Mouse (Mus musculus): Measurements from ENCODE around the gene Slmap. TPM values are rescaled to one million over a fixed set of nuclear protein-coding genes. Genes with fewer than 3 reads are reported as not detected.
"Not testable (repeated sequence)": the region's sequence is repeated elsewhere in the genome, so short reads cannot be mapped to it uniquely, and the experiment has no call there.

The Slmap gene
- polyA plus RNA-seq, 1 experiment from 2014 or later: 20.2 TPM

- 54% methylated on average over 2 of the region's 2 CpGs for WGBS (ENCODE audit: insufficient replicate concordance)
- H3K36me3 ChIP-seq: peaks cover 87% of the 10 kb centered on the region
- H3K9me3 ChIP-seq (replicated peaks): no peaks in the 10 kb centered on the region
- no peak overlapping the region for H3K4me2 ChIP-seq
- no peak for ATAC-seq
- no peaks in the 10 kb centered on the region for H3K4me1 ChIP-seq
- H3K27ac ChIP-seq: no peak overlapping the region
- no peaks in the 10 kb centered on the region for H3K27me3 ChIP-seq (replicated peaks)
- H3K4me3 ChIP-seq: no peak overlapping the region
- H3K9ac ChIP-seq: no peak overlapping the region
Observed at GRCm38 (mm10) chr14:26420231-26420630, 114.5 kb downstream of the Slmap start.

DNA sequence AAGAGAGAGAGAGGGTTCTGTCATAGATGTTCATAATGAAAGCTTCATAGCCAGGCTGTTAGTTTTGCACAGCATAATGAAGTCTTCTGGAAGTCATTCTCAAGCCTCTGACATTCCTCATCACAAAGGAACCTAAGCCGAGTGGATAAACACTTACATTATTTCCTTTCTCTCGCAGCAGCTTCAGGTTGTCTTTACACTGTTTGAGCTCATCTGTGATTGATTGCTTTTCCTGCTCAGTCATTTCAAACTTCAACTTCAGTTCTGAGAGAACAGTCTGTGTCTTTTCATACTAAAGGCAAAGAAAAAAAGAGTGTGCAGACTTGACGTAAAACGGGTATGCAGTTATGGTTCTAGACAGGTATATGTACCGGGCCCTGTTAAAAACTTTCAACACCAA lies 116.8 kb downstream of the Slmap start:
- H3K27me3 ChIP-seq (replicated peaks): no peaks in the 10 kb centered on the region
- H3K9me3 ChIP-seq (replicated peaks): no peaks in the 10 kb centered on the region
- H3K27ac ChIP-seq: no peak overlapping the region
- 79% methylated on average over 5 of the region's 5 CpGs for WGBS (ENCODE audit: insufficient replicate concordance)
- H3K4me1 ChIP-seq: no peaks in the 10 kb centered on the region
- no peak overlapping the region for H3K4me3 ChIP-seq
- peaks cover 77% of the 10 kb centered on the region for H3K36me3 ChIP-seq
- no peak for ATAC-seq
- no peak overlapping the region for H3K4me2 ChIP-seq
- no peak overlapping the region for H3K9ac ChIP-seq

DNA sequence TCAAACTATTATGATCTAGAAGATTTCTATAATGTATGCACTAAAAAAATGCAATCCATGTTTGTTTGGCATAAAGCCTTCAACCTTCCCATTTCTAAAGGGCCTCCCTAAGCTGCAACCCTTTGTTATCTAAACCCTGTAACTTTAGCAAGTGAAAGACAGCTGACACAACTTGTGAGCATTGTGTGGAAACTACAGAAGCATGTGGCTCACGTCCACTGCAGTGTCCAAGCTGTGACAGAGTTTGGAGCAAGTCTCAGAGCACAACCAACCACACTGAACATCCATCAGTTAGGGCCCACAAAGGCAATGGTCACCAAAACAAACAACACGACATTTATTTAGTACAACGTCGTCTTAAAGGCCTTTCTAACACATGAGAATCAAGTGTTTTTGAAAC lies 117.6 kb downstream of the Slmap start:
- Histone ChIP-seq H3K9ac (no peak overlapping the region), H3K27me3 (replicated peaks) (no peaks in the 10 kb centered on the region), H3K4me1 (no peaks in the 10 kb centered on the region), H3K36me3 (peaks cover 68% of the 10 kb centered on the region), H3K4me2 (no peak overlapping the region), H3K27ac (no peak overlapping the region), H3K4me3 (no peak overlapping the region), H3K9me3 (replicated peaks) (no peaks in the 10 kb centered on the region)
- no peak for ATAC-seq
- 69% methylated on average over 4 of the region's 4 CpGs for WGBS (ENCODE audit: insufficient replicate concordance)

DNA sequence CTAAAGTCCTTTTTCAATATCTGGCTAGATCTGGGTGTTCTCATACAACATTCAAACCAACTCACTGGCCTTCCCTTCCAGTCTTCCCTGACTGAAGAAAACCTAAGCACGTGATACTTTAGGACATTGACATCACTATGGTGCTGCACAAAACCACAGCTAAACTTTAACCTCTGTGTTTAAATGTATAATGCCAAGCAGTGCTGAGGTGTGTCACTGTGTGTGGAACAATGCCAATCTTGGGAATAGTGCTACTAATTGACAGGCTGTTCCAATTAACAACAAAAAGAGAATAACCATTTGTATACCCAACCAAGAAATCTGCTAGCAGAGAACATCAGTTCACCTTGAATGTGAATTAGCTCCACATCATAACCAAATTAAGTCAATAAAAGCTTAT lies 121.2 kb downstream of the Slmap start:
- WGBS (ENCODE audit: insufficient replicate concordance): 82% methylated on average over 1 of the region's 1 CpGs
- Histone ChIP-seq H3K27me3 (replicated peaks) (no peaks in the 10 kb centered on the region), H3K27ac (no peak overlapping the region), H3K4me2 (no peak overlapping the region), H3K36me3 (peaks cover 40% of the 10 kb centered on the region), H3K9me3 (replicated peaks) (no peaks in the 10 kb centered on the region), H3K9ac (no peak overlapping the region), H3K4me3 (no peak overlapping the region), H3K4me1 (no peaks in the 10 kb centered on the region)
- no peak for ATAC-seq

DNA sequence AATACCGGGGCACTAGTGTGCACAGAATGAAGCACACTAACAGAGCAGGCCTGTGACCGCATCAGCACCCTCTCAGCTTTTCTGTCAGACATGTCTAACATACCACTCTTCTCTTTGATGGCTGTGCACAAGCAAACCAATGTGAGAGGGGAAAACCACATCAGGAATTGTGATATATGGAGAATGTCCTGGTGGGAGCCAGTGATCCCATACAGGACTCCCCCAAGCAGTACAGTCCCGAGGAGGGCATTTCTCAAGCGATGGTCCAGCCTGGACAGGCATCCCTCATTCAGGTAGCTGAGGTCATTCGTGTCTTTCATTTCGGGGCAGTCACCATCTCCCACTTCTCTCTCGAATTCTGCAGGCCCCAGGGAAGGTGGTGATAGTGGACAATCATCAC lies 128.0 kb downstream of the Slmap start:
- Histone ChIP-seq H3K36me3 (no peaks in the 10 kb centered on the region), H3K9ac (no peak overlapping the region), H3K4me3 (no peak overlapping the region), H3K9me3 (replicated peaks) (no peaks in the 10 kb centered on the region), H3K4me1 (no peaks in the 10 kb centered on the region), H3K4me2 (no peak overlapping the region), H3K27me3 (replicated peaks) (no peaks in the 10 kb centered on the region), H3K27ac (no peak overlapping the region)
- 87% methylated on average over 7 of the region's 7 CpGs for WGBS (ENCODE audit: insufficient replicate concordance)
- ATAC-seq: no peak

GRCm38 (mm10) chr14:26398508-26399160 lies 136.1 kb downstream of the Slmap start:
- ATAC-seq: no peak
- Histone ChIP-seq H3K9ac (no peak overlapping the region), H3K4me1 (no peaks in the 10 kb centered on the region), H3K27ac (no peak overlapping the region), H3K4me3 (no peak overlapping the region), H3K9me3 (replicated peaks) (peaks cover 14% of the 10 kb centered on the region), H3K4me2 (no peak overlapping the region), H3K27me3 (replicated peaks) (no peaks in the 10 kb centered on the region), H3K36me3 (no peaks in the 10 kb centered on the region)
- WGBS (ENCODE audit: insufficient replicate concordance): 73% methylated on average over 7 of the region's 7 CpGs

GRCm38 (mm10) chr14:26391866-26392265 lies 142.9 kb downstream of the Slmap start:
- no peaks in the 10 kb centered on the region for H3K36me3 ChIP-seq
- no peak overlapping the region for H3K4me2 ChIP-seq
- no peak overlapping the region for H3K4me3 ChIP-seq
- WGBS (ENCODE audit: insufficient replicate concordance): 74% methylated on average over 13 of the region's 13 CpGs
- no peaks in the 10 kb centered on the region for H3K4me1 ChIP-seq
- no peak for ATAC-seq
- H3K27ac ChIP-seq: no peak overlapping the region
- H3K9me3 ChIP-seq (replicated peaks): peaks cover 10% of the 10 kb centered on the region
- no peaks in the 10 kb centered on the region for H3K27me3 ChIP-seq (replicated peaks)
- H3K9ac ChIP-seq: no peak overlapping the region

DNA sequence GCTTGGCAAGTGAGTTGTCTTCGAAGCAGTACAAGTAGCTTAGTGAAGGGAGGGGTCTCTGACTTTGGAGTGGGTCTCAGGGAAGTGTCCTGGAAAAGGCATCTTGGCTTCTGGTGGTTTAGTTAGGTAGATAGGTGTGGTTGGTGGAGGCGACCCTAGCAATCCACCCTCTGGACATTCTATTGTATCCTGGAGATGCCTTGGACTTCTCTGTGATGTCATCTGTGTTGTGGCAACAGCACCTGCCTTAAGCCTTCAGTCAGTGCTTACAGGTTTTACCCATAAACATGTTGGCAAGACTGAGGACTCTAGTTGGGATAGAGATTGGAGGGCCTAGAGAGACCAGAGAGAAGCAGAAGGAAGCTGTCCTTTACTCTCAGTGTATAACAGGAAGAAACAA lies 145.8 kb downstream of the Slmap start:
- not testable (repeated sequence) for H3K4me1 ChIP-seq; ATAC-seq; H3K36me3 ChIP-seq; H3K27ac ChIP-seq; H3K4me2 ChIP-seq; H3K4me3 ChIP-seq; H3K27me3 ChIP-seq (replicated peaks); H3K9ac ChIP-seq; H3K9me3 ChIP-seq (replicated peaks)
- whole genome bisulfite sequencing (ENCODE audit: insufficient replicate concordance): 65% methylated on average over 2 of the region's 2 CpGs

DNA sequence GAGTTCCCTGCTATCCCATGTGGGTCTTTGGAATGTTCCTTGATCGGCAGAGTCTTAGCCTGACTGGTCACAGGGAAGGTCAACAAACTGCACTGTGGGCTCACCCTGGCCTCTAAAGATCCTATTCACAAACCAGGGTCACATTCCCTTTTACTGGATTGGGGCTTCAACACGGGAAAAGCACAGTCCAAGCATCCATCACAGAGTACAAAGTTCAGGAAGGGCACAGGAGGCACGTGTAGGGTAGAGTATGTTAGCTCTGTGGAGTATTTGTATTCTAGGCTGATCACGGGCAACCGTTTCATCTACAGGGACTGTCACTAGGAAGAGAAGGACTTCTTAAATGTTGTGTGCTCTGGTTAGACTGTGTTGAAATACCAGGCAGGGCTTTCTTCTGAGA lies 147.7 kb downstream of the Slmap start:
- WGBS (ENCODE audit: insufficient replicate concordance): 64% methylated on average over 5 of the region's 5 CpGs

GRCm38 (mm10) chr14:26385659-26386058 lies 149.1 kb downstream of the Slmap start:
- not testable (repeated sequence) for H3K4me1 ChIP-seq; H3K4me3 ChIP-seq; H3K9me3 ChIP-seq (replicated peaks); ATAC-seq; H3K27me3 ChIP-seq (replicated peaks); H3K4me2 ChIP-seq; H3K9ac ChIP-seq; H3K27ac ChIP-seq; H3K36me3 ChIP-seq
- WGBS (ENCODE audit: insufficient replicate concordance): 73% methylated on average over 2 of the region's 2 CpGs

More for the DNA sequence above, 147.7 kb downstream of the Slmap start:
- not testable (repeated sequence) for H3K27me3 ChIP-seq (replicated peaks); ATAC-seq; H3K36me3 ChIP-seq; H3K4me3 ChIP-seq; H3K27ac ChIP-seq; H3K9ac ChIP-seq; H3K4me2 ChIP-seq; H3K4me1 ChIP-seq; H3K9me3 ChIP-seq (replicated peaks)

DNA sequence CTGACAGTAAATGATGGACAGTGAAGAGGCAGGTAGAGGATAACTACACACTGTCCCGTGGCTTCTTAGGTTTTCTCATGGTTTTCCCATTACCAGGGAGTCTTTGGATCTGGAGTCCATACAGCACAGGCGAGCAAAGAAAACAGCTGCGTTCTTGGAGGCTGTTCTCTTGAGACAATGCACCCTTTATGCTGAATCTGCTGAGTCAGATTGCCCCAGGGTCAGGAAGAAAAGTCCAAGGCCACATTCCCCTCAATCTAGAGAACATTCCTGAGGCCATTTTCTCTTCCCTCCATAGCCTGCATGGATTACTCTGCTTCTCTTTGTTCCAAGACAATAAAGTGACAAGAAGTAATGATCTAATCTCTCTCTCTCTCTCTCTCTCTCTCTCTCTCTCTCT lies 155.7 kb downstream of the Slmap start:
- H3K9ac ChIP-seq: no peak overlapping the region
- H3K36me3 ChIP-seq: no peaks in the 10 kb centered on the region
- H3K4me1 ChIP-seq: no peaks in the 10 kb centered on the region
- H3K4me3 ChIP-seq: no peak overlapping the region
- no peak overlapping the region for H3K27ac ChIP-seq
- ATAC-seq: no peak
- H3K27me3 ChIP-seq (replicated peaks): no peaks in the 10 kb centered on the region
- WGBS (ENCODE audit: insufficient replicate concordance): 47% methylated on average over 3 of the region's 3 CpGs
- H3K9me3 ChIP-seq (replicated peaks): no peaks in the 10 kb centered on the region
- no peak overlapping the region for H3K4me2 ChIP-seq

- no peak overlapping the region for H3K4me2 ChIP-seq
- no peaks in the 10 kb centered on the region for H3K4me1 ChIP-seq
- H3K4me3 ChIP-seq: no peak overlapping the region
- H3K9me3 ChIP-seq (replicated peaks): no peaks in the 10 kb centered on the region
- H3K36me3 ChIP-seq: no peaks in the 10 kb centered on the region
- 0% methylated on average over 2 of the region's 2 CpGs for WGBS (ENCODE audit: insufficient replicate concordance)
- no peak overlapping the region for H3K9ac ChIP-seq
- H3K27ac ChIP-seq: no peak overlapping the region
- H3K27me3 ChIP-seq (replicated peaks): no peaks in the 10 kb centered on the region
- ATAC-seq: no peak
Observed at GRCm38 (mm10) chr14:26376652-26377051, 158.1 kb downstream of the Slmap start.
